Mouse (Mus musculus): ENCODE results near the gene Lingo2. TPM values are rescaled to one million over a fixed set of nuclear protein-coding genes. Genes with fewer than 3 reads are reported as not detected.

The Lingo2 gene
- polyA plus RNA-seq (2015; fragmentation: Nextera tagmentation; extraction: Ambion mirVana) = 53.5 and 63.0 TPM in 2 replicates

DNA sequence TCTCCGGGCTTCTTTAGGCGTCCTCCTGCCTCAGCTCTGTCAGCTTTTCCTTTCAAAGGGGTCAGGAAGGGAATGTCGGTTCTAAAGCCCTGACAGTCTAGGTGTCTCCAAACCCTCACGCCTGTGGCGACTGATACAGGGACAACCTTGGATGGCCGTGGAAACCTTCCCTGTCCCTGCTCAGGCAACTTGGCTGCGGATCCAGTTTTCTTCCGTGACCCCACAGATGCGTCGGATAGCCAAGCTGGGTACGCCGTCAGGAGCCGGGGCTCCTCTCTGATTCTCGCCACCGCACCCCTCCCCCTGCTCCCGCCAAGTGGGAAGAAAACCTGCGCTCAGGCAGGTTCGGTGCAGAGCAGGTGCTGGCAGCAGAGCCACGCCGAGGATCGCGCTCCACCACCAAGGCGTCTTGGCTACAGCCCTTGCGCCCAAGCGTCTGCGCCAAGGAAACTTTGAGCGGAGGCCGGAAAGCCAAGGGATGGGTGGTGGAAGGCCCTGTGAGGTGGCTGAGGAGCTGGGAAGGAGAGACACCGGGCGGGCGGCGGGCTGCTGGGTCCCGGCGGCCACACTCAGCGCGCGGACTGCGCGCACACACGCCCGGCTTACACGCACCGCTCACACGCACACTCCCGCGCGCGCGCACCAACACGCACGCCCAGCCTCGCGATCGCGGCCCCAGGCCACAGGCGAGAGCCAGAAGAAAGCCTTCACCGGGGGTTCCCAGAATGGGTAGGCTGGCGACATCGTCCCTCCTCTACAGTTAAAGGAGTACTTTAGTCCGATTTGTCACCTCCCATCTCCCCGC lies at the start of gene Lingo2:
Lingo2 (minus strand) TSS at position 598 of the 805 bp plus-strand sequence.
- under 1% methylated on average over 53 of the region's 61 CpGs for WGBS
- peak; percentile 65 for ATAC-seq (replicated peaks)

DNA sequence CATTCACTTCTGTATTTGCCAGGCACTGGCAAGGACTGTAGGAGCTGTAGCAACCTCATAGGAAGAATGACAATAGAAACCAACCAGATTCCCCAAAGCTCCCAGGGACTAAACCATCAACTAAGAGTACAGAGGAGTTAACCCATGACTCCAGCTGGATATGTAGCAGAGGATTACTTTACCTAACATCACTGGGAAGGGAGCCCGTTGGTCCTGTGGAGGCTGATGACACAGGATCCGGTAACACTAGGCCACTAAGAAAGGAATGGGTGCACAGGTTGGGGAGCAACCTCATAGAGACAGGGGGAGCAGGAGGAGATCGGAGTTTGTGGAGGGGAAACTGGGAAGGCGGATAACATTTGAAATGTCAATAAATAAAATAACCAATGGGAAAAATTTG lies 21.8 kb upstream of the Lingo2 start:
- no peaks in the 10 kb centered on the region for H3K36me3 ChIP-seq (replicated peaks)
- WGBS = 91% methylated on average over 4 of the region's 4 CpGs
- no peak for ATAC-seq (replicated peaks)

More for the DNA sequence above, at the start of gene Lingo2:
- H3K27ac ChIP-seq = peak within 1 kb of the TSS; percentile 65
- H3K9ac ChIP-seq = peak within 1 kb of the TSS; percentile 78
- peak within 1 kb of the TSS; percentile 87 for H3K4me2 ChIP-seq
- H3K27me3 ChIP-seq (replicated peaks) = 0 out of 2 replicates have a peak, but pooled peaks cover 3% of the 10 kb centered on the region
- no peaks in the 10 kb centered on the region for H3K9me3 ChIP-seq
- H3K4me1 ChIP-seq = peaks cover 10% of the 10 kb centered on the region
- H3K36me3 ChIP-seq (replicated peaks) = no peaks in the 10 kb centered on the region
- peak within 1 kb of the TSS; percentile 74 for H3K4me3 ChIP-seq

DNA sequence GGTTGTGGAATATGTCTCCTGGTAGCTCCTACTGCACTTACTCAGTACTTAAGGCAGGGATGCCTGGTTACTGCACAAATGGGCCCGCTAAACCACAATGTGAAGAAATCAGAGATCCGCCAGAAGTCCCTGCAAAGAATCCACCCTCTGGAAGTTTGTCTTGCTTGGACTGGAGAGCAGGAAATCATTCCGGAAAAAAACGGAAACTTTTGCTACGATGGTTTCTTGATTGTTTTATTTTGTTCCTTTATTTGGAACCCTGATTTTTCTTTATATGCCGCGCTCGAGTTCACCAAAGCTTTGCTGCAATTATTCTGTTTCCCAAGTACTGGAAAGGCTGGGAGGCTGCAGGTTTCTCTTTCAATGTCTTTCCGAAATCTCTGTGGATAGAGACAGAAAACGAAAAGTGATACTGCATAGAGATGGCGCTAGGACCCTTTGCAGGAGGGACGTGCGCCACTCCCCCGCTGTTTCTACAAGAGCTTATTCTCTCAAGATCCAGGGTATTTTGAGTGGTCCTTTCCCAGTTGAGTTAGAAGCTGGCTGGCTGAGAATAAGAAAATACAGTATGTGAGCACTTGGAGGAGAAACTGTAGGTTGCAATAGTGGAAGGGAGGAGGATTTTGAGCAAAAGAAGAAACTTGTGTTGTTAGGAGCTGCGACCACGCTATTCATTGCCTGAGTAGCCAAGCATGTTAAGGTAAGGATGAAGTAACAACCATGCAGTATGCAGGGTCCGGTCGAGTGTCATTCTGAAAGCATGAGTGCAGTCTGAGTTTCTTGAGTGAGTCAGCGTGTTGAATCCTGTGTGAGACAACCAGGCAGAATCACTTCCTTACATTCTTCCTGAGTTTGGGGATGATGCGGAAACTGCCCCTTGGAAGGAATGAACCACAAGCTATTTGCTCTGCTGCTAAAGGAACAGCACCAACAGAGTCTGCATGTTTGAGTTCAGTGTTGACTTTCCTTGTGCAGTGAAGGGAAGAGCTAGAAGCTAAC lies 1.2 kb upstream of the Lingo2 start:
- 0 out of 2 replicates have a peak, but pooled peaks cover 3% of the 10 kb centered on the region for H3K27me3 ChIP-seq (replicated peaks)
- no peak for ATAC-seq (replicated peaks)
- H3K4me2 ChIP-seq = peak overlapping the region; percentile 87
- 5% methylated on average over 20 of the region's 20 CpGs for WGBS
- no peaks in the 10 kb centered on the region for H3K9me3 ChIP-seq
- peak overlapping the region; percentile 78; the same call in 1 of the 2 replicates for H3K9ac ChIP-seq
- H3K4me1 ChIP-seq = peaks cover 10% of the 10 kb centered on the region
- no peak overlapping the region for H3K27ac ChIP-seq
- H3K4me3 ChIP-seq = peak overlapping the region; percentile 74
- no peaks in the 10 kb centered on the region for H3K36me3 ChIP-seq (replicated peaks)

More for the DNA sequence above, 21.8 kb upstream of the Lingo2 start:
- H3K4me2 ChIP-seq = no peak overlapping the region
- H3K9ac ChIP-seq = no peak overlapping the region
- H3K4me1 ChIP-seq = no peaks in the 10 kb centered on the region
- H3K4me3 ChIP-seq = no peak overlapping the region
- no peaks in the 10 kb centered on the region for H3K9me3 ChIP-seq
- H3K27me3 ChIP-seq (replicated peaks) = no peaks in the 10 kb centered on the region
- no peak overlapping the region for H3K27ac ChIP-seq

DNA sequence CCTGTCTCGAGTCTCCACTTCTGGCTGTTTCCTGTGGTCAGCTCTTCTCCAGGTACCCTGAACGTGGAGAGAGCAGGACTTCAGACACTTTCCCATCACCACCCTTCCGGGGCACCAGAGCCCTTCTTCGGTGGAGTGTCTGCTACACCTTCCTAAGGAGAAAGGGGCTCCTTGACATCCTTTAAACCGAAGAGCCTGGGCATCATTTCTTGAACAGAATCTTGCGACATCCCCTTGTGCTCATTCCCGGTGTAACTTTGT lies 338 bp upstream of the Lingo2 start:
- peak overlapping the region; percentile 87 for H3K4me2 ChIP-seq
- 0 out of 2 replicates have a peak, but pooled peaks cover 3% of the 10 kb centered on the region for H3K27me3 ChIP-seq (replicated peaks)
- H3K4me1 ChIP-seq = peaks cover 10% of the 10 kb centered on the region
- H3K4me3 ChIP-seq = peak overlapping the region; percentile 74
- ATAC-seq (replicated peaks) = no peak; the same call in 1 of the 2 replicates
- WGBS = 0% methylated on average over 7 of the region's 7 CpGs
- H3K9me3 ChIP-seq = no peaks in the 10 kb centered on the region
- peak overlapping the region; percentile 65 for H3K27ac ChIP-seq
- H3K9ac ChIP-seq = peak overlapping the region; percentile 78
- no peaks in the 10 kb centered on the region for H3K36me3 ChIP-seq (replicated peaks)

DNA sequence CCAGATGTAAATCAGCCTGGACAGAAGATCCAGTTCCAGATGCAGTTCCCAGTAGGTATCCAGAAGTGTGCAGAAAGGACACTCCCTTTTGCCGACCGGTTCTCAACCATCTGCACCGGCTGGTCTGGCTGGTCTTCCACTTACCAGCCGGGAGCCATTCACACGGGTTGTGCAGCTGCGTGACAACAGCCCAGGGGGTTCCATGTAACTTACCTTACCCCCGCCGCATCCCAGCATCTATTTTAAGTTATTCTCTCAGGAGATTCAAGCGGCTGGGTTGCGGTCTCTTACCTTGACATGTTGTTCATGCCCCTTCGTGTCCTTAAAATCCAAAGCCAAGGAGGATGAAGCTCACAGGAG lies 777 bp downstream of the Lingo2 start:
- Histone ChIP-seq H3K27me3 (replicated peaks) (0 out of 2 replicates have a peak, but pooled peaks cover 3% of the 10 kb centered on the region), H3K4me2 (peak overlapping the region; percentile 87), H3K4me3 (peak overlapping the region; percentile 74), H3K9me3 (no peaks in the 10 kb centered on the region), H3K36me3 (replicated peaks) (no peaks in the 10 kb centered on the region), H3K27ac (peak overlapping the region; percentile 65), H3K9ac (peak overlapping the region; percentile 78), H3K4me1 (peaks cover 10% of the 10 kb centered on the region)
- whole genome bisulfite sequencing = under 1% methylated on average over 11 of the region's 11 CpGs
- ATAC-seq (replicated peaks) = peak; percentile 79

DNA sequence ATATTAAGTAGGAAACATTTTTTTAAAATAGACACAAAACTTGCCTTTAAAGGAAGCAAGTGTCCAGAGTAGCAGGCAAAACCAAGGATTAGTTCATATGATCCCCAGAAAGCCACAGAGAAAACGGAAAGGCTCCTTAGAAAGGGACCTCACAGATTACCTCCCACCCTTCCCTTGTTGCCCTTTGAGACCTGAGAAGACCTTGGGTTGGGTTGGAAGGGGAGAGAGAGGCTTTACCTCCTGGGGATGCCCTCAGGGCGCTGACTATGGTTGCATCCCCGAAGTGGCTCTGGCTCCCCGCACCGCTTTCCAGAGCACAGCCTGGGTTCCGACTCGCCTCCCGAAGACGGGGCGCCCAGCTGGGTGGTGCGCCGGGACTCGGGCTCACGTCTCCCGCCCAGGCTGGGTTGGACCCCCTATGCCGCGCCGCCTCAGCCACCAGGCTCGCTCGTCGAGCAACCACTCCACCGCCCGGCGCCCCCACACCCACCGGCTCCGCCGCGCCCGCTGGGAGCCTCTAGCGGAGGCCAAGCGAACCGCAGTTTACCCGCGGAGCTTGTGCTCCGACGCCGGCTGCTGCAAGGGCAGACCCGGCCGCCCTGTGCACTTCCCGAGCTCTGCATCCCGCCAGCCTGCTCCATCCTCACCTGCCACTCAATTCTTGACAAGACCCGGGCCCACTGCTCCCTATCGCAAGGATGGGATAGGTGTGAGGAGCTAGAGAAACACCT lies 1.4 kb downstream of the Lingo2 start:
- Histone ChIP-seq H3K4me3 (peak overlapping the region; percentile 74), H3K36me3 (replicated peaks) (no peaks in the 10 kb centered on the region), H3K9me3 (no peaks in the 10 kb centered on the region), H3K27me3 (replicated peaks) (0 out of 2 replicates have a peak, but pooled peaks cover 3% of the 10 kb centered on the region), H3K9ac (peak overlapping the region; percentile 78), H3K27ac (peak overlapping the region; percentile 65), H3K4me1 (peaks cover 10% of the 10 kb centered on the region), H3K4me2 (peak overlapping the region; percentile 87)
- 1% methylated on average over 43 of the region's 43 CpGs for WGBS
- ATAC-seq (replicated peaks) = peak; percentile 91

DNA sequence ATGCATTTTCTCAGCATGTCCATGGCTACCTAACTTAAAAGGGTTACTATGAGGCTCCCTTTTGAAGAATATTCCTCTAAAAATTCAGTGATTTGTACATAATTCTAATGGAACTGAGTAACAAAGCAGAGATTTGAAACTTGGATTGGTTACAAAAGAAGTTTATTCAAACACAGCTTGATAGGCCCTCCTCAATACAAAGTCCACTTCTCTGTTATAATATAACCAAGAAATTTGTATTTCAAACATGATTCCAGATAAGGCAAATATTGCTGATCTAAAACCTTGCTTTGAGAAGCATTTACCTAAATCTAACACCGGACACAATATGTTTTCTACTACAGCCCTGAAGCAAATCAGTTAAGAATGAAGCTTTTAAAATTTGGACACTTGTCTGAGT lies 60.7 kb downstream of the Lingo2 start:
- Histone ChIP-seq H3K36me3 (replicated peaks) (no peaks in the 10 kb centered on the region), H3K27ac (no peak overlapping the region), H3K27me3 (replicated peaks) (no peaks in the 10 kb centered on the region), H3K4me1 (no peaks in the 10 kb centered on the region), H3K4me3 (no peak overlapping the region), H3K9me3 (no peaks in the 10 kb centered on the region), H3K4me2 (no peak overlapping the region), H3K9ac (no peak overlapping the region)
- 86% methylated on average over 1 of the region's 1 CpGs for WGBS
- ATAC-seq (replicated peaks) = no peak

DNA sequence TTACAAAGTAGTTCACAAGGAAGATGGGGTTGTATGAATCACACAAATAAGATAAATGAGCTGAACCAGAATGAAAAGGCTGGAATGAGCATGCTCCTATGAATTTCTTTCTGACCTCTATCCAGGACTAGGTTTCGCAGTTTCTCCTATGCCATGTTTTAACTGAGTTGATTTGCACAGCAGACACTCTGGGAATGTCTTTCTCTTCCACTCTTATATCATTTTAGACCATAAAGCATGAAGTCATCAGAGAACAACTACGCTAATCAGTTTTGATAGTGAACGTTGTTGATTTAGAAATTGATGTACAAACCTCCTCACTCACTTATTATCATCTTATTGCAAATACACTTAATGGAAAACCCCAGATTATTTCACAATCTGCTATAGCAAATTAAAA lies 61.2 kb downstream of the Lingo2 start:
- no peak for ATAC-seq (replicated peaks)
- Histone ChIP-seq H3K4me3 (no peak overlapping the region), H3K4me2 (no peak overlapping the region), H3K27me3 (replicated peaks) (no peaks in the 10 kb centered on the region), H3K36me3 (replicated peaks) (no peaks in the 10 kb centered on the region), H3K4me1 (no peaks in the 10 kb centered on the region), H3K9ac (no peak overlapping the region), H3K27ac (no peak overlapping the region), H3K9me3 (no peaks in the 10 kb centered on the region)
- WGBS = 89% methylated on average over 3 of the region's 3 CpGs

DNA sequence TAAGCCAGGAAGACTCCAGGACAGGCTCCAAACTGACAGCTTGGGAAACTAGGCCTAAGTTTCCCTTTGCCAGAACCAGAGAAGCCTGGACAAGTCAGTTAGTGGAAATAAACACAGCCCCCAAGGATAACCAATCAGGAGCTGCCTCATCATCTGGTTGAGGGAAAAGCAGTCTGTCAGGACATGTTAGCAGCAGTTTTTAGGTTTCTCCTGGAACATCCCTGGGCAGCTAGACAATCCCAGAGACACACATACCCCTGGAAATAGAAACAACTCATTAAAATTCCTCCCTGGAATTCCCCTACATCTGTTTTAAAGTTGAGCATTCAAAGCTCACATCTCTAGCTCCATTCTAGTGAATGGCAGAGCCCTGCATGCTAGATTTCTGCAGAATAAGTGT lies 76.8 kb downstream of the Lingo2 start:
- Histone ChIP-seq H3K9me3 (no peaks in the 10 kb centered on the region), H3K4me1 (no peaks in the 10 kb centered on the region), H3K4me3 (no peak overlapping the region), H3K27ac (no peak overlapping the region), H3K4me2 (no peak overlapping the region), H3K9ac (no peak overlapping the region), H3K27me3 (replicated peaks) (no peaks in the 10 kb centered on the region), H3K36me3 (replicated peaks) (no peaks in the 10 kb centered on the region)
- ATAC-seq (replicated peaks) = no peak

DNA sequence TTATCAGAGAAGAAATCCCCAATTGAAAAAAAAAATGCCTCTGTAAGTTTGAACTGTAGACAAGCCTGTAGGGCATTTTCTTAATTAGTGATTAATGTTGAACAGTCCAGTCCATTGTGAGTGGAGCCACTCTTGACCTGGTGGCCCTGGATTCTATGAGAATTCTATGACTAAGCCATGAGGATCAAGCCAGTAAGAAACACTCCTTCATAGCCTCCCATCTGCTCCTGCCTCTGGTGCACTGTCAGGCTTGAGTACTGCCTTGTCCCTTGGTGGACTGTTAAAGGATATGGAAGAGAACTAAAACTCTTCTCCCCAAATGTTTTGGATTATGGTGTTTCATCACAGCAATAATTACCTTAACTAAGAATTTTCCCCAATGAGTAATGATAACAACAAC lies 126.6 kb downstream of the Lingo2 start:
- Histone ChIP-seq H3K9ac (no peak overlapping the region), H3K27ac (no peak overlapping the region), H3K27me3 (replicated peaks) (no peaks in the 10 kb centered on the region), H3K4me3 (no peak overlapping the region), H3K9me3 (peaks cover 4% of the 10 kb centered on the region; the same call in 1 of the 2 replicates), H3K36me3 (replicated peaks) (no peaks in the 10 kb centered on the region), H3K4me1 (no peaks in the 10 kb centered on the region), H3K4me2 (no peak overlapping the region)
- no peak for ATAC-seq (replicated peaks)

DNA sequence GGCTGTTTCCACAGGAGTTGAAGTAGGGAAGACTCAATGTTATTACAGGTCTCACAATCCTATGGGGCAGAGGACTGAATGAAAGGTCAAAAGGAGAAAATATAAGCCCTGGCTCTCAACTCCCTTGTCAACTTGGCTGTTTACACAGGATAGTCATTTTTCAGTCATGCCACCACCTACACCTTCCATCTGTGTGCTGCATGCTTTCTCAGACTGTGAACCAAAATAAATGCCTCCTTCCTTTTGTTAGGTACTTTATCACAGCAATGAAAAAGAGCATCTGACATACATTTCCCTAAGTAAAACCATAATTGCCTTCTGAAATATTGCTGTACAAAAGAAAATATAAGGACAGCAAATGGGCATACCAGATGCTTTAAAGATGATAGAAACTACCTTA lies 129.6 kb downstream of the Lingo2 start:
- Histone ChIP-seq H3K4me3 (no peak overlapping the region), H3K9ac (no peak overlapping the region), H3K27ac (no peak overlapping the region), H3K9me3 (no peaks in the 10 kb centered on the region), H3K4me2 (no peak overlapping the region), H3K36me3 (replicated peaks) (no peaks in the 10 kb centered on the region), H3K27me3 (replicated peaks) (no peaks in the 10 kb centered on the region), H3K4me1 (no peaks in the 10 kb centered on the region)
- ATAC-seq (replicated peaks) = no peak

DNA sequence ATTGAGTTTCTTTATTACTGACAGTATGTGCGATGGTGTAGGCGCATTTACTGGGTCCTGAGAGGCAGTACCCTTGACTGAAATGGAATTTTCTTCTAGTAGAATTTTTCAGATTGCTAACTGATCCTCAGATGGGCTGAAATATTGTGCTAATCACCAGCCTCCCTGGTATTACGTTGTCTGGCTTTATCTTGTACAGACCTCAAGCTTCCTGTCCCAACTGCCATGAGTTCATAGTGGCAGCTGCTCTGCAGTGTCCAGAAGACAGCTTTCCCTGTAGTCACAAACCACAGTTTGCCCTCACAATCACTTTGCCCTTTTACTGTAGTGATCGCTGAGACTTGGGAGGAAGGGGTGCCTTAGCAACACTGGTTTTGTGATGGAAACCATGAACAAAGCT lies 176.5 kb downstream of the Lingo2 start:
- WGBS = 90% methylated on average over 4 of the region's 4 CpGs
- Histone ChIP-seq H3K4me3 (no peak overlapping the region), H3K4me2 (no peak overlapping the region), H3K27me3 (replicated peaks) (no peaks in the 10 kb centered on the region), H3K9ac (no peak overlapping the region), H3K4me1 (no peaks in the 10 kb centered on the region), H3K36me3 (replicated peaks) (no peaks in the 10 kb centered on the region), H3K9me3 (no peaks in the 10 kb centered on the region), H3K27ac (no peak overlapping the region)
- ATAC-seq (replicated peaks) = no peak
